Mouse (Mus musculus) thymus, adult 2 months (tissue): ENCODE measurements around the gene Ppfia1. TPM values are rescaled to one million over a fixed set of nuclear protein-coding genes. Genes with fewer than 3 reads are reported as not detected.

ENCODE experiments used
- DNase-seq: peaks from one replicate; pipeline ENCODE4 v3.0.0; 2021
- H3K27ac ChIP-seq: fragments of 200-500 bp; 2 replicates; pipeline ENCODE4 v1.5.1; 2012; ENCODE audit warnings: low read length, control low read depth; ENCODE audit not compliant: control insufficient read depth, insufficient read depth
- H3K27me3 ChIP-seq: fragments of 200-500 bp; 2 replicates; pipeline ENCODE4 v1.6.1; 2012; ENCODE audit warnings: mild to moderate bottlenecking, low read length, moderate library complexity, mixed read lengths; ENCODE audit not compliant: control insufficient read depth, insufficient read depth
- H3K36me3 ChIP-seq: fragments of 200-500 bp; 2 replicates; pipeline ENCODE4 v1.6.1; 2012; ENCODE audit warnings: mild to moderate bottlenecking, low read length, moderate library complexity; ENCODE audit not compliant: control insufficient read depth, insufficient read depth
- H3K4me1 ChIP-seq: fragments of 200-500 bp; replicated peaks from 2 replicates; pipeline ENCODE4 v1.6.1; 2012; ENCODE audit warnings: low read length; ENCODE audit not compliant: control insufficient read depth, insufficient read depth
- H3K4me3 ChIP-seq: fragments of 200-500 bp; 2 replicates; pipeline ENCODE4 v1.5.1; 2012; ENCODE audit warnings: mild to moderate bottlenecking, low read length, control low read depth, moderate library complexity; ENCODE audit not compliant: control insufficient read depth, insufficient read depth
- CTCF ChIP-seq: fragments of 200-500 bp; IDR thresholded peaks from 2 replicates; pipeline ENCODE4 v1.5.1; 2012; ENCODE audit warnings: mild to moderate bottlenecking, control low read depth, low read length, moderate library complexity, borderline replicate concordance; ENCODE audit not compliant: control insufficient read depth, poor library complexity, insufficient read depth; ENCODE audit errors: extremely low read depth
- POLR2A ChIP-seq: fragments of 200-500 bp; IDR thresholded peaks from 2 replicates; pipeline ENCODE4 v1.6.1; 2012; ENCODE audit warnings: mild to moderate bottlenecking, low read length, control low read depth, moderate library complexity; ENCODE audit not compliant: control insufficient read depth, poor library complexity, insufficient read depth; ENCODE audit errors: extremely low read depth
- WGBS: fragments of 180-500 bp; shearing (Covaris S2); methylation state at CpG from one replicate; pipeline ENCODE4 v1.1.7; 2018; 5-methylcytosine and 5-hydroxymethylcytosine counted together
- polyA plus RNA-seq: library from polyadenylated mRNA; depleted of rRNA; stranded (reverse); fragments of >200 nt; gene quantifications from 2 replicates; pipeline ENCODE4 v1.2.3, GENCODE M21; 2012; rRNA removed

The Ppfia1 gene
- 57.0 and 59.8 TPM in 2 replicates for polyA plus RNA-seq

- peak; percentile 98 for DNase-seq
- Histone ChIP-seq H3K36me3 (peaks cover 4% of the 10 kb centered on the region; the same call in 1 of the 2 replicates), H3K4me1 (peaks cover 14% of the 10 kb centered on the region), H3K27ac (peak within 1 kb of the TSS; percentile 42; the same call in 1 of the 2 replicates), H3K4me3 (peak within 1 kb of the TSS; percentile 88), H3K27me3 (no peaks in the 10 kb centered on the region)
- under 1% methylated on average over 97 of the region's 97 CpGs for WGBS
- peak; percentile 76 for TF ChIP-seq POLR2A
- TF ChIP-seq CTCF, result peak; percentile 49; the same call in 1 of the 2 replicates
Observed at GRCm38 (mm10) chr7:144553237-144554122, at the start of gene Ppfia1. TSS of gene Ppfia1 (minus strand) at chr7:144553729.

- WGBS, result 95% methylated on average over 6 of the region's 6 CpGs
- H3K36me3 ChIP-seq, result no peaks in the 10 kb centered on the region
- no peak overlapping the region for H3K27ac ChIP-seq
- no peaks in the 10 kb centered on the region for H3K4me1 ChIP-seq
- H3K27me3 ChIP-seq, result no peaks in the 10 kb centered on the region
- TF ChIP-seq POLR2A (no peak), CTCF (no peak)
- no peak overlapping the region for H3K4me3 ChIP-seq
- no peak for DNase-seq
Observed at GRCm38 (mm10) chr7:144600333-144600900, 46.9 kb upstream of the Ppfia1 start.

GRCm38 (mm10) chr7:144589508-144589907, 36.0 kb upstream of the Ppfia1 start:
- 92% methylated on average over 3 of the region's 3 CpGs for WGBS
- DNase-seq, result no peak
- H3K27ac ChIP-seq, result no peak overlapping the region

GRCm38 (mm10) chr7:144587291-144587690, 33.8 kb upstream of the Ppfia1 start:
- H3K4me1 ChIP-seq, result peaks cover 7% of the 10 kb centered on the region
- H3K4me3 ChIP-seq, result no peak overlapping the region
- no peak overlapping the region for H3K27ac ChIP-seq
- no peaks in the 10 kb centered on the region for H3K27me3 ChIP-seq
- WGBS, result 37% methylated on average over 2 of the region's 2 CpGs
- H3K36me3 ChIP-seq, result no peaks in the 10 kb centered on the region
- peak; percentile 22 for DNase-seq
- no peak for TF ChIP-seq POLR2A
- TF ChIP-seq CTCF, result no peak

More at GRCm38 (mm10) chr7:144589508-144589907, 36.0 kb upstream of the Ppfia1 start:
- Histone ChIP-seq H3K36me3 (no peaks in the 10 kb centered on the region), H3K27me3 (no peaks in the 10 kb centered on the region), H3K4me1 (no peaks in the 10 kb centered on the region), H3K4me3 (no peak overlapping the region)
- TF ChIP-seq CTCF (no peak), POLR2A (no peak)

- Histone ChIP-seq H3K36me3 (no peaks in the 10 kb centered on the region), H3K4me3 (no peak overlapping the region), H3K27me3 (no peaks in the 10 kb centered on the region), H3K4me1 (peaks cover 17% of the 10 kb centered on the region), H3K27ac (no peak overlapping the region)
- 29% methylated on average over 6 of the region's 6 CpGs for whole genome bisulfite sequencing
- peak; percentile 60 for DNase-seq
- TF ChIP-seq CTCF, result peak; percentile 73; the same call in 1 of the 2 replicates
- TF ChIP-seq POLR2A, result no peak
Observed at GRCm38 (mm10) chr7:144585648-144586047, 32.1 kb upstream of the Ppfia1 start.

GRCm38 (mm10) chr7:144583619-144584018, 30.1 kb upstream of the Ppfia1 start:
- 5% methylated on average over 4 of the region's 4 CpGs for WGBS
- H3K4me1 ChIP-seq, result peaks cover 18% of the 10 kb centered on the region
- no peaks in the 10 kb centered on the region for H3K27me3 ChIP-seq
- TF ChIP-seq POLR2A (no peak), CTCF (no peak)
- no peak overlapping the region for H3K27ac ChIP-seq
- H3K4me3 ChIP-seq, result no peak overlapping the region
- peak; percentile 61 for DNase-seq
- no peaks in the 10 kb centered on the region for H3K36me3 ChIP-seq
